Mouse (Mus musculus): ENCODE data around the gene Il3.

Il3 gene

GRCm38 (mm10) chr11:54219903-54220740 is 47.0 kb downstream of the Il3 start:
- in situ Hi-C loops (cut with MboI; ENCODE audit: low sequenced_read_pairs) = no loop called here

GRCm38 (mm10) chr11:54219191-54219590 is 47.9 kb downstream of the Il3 start:
- in situ Hi-C loops (cut with MboI; ENCODE audit: low sequenced_read_pairs) = no loop called here

GRCm38 (mm10) chr11:54217384-54217783 is 49.7 kb downstream of the Il3 start:
- in situ Hi-C loops (cut with MboI; ENCODE audit: low sequenced_read_pairs) = no loop called here

GRCm38 (mm10) chr11:54216091-54216490 is 51.0 kb downstream of the Il3 start:
- in situ Hi-C loops (cut with MboI; ENCODE audit: low sequenced_read_pairs) = no loop called here

Measured in CH12F3 (cell line).